Mouse (Mus musculus) heart, postnatal 0 days (tissue): ENCODE measurements around the gene Magi1.

Experiments
- CTCF ChIP-seq: IDR thresholded peaks from 2 replicates; pipeline ENCODE4 v1.5.1; 2016; ENCODE audit warnings: antibody characterized with exemption, control low read depth, low read depth
- EP300 ChIP-seq: IDR thresholded peaks from 2 replicates; pipeline ENCODE4 v1.6.1; 2016; ENCODE audit warnings: antibody characterized with exemption, low read depth

- no peak for TF ChIP-seq CTCF
- no peak for TF ChIP-seq EP300
These were observed 247.2 kb downstream of the Magi1 start for GRCm38 (mm10) chr6:94036554-94036953.
